Mouse (Mus musculus) gastrocnemius, adult 8-10 months (tissue): ENCODE results near the gene Rbm15b. TPM values are rescaled to one million over a fixed set of nuclear protein-coding genes. Genes with fewer than 3 reads are reported as not detected.

ENCODE experiments used
- DNase-seq, 2 experiments: peaks; one replicate each; pipeline ENCODE4 v3.0.0; 2022; ENCODE audit warnings: low spot score in 2 of 2
- total RNA-seq, 4 experiments: library from RNA; stranded (reverse); gene quantifications; 2 replicates each; pipeline ENCODE4 v1.2.4; 2022

Rbm15b gene
- total RNA-seq, 4 experiments from 2014 or later, result 3.3 to 6.3 (median 4.1) TPM

DNA sequence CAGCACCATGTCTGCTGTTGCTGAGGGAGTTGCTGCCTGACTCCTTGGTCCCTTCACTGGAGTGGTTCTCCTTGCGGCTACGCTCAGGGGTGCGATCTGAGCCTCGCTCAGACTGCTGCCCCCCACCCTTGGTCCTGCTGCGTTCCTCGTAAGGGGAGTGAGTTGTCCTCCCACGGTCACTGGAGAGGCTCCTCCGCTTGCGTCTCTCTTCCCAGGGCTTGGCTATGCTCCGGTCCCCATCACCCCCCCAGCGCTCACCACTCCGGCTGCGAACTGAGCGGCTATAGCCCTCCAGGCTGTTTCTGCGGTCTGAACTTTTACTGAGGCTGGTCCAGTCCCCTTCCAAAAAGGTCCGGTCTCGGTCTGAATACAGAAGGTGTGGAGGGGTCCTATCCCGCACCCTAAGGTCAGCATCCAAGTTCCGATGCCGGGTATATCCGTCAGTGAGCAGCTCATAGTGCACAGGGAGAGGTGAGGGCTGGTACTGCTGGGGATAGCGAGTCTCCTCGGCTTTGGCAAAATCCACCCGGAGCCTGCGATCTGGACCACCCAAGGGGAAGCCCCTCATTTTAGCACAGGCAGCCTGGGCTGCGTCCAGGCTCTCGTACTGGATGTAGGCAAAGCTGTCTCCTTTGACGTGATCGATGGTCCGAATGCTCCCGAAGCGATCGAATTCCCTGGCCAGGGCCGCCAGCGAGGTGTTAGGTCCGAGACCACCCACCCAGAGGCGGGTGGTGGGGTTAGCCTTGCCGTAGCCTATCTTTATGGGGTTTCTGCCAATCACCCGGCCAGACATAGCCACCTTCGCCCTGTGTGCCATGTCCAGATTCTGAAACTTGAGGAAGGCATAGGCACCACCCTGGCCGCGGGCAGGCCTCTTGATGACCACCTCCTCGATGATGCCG lies 2.0 kb downstream of the Rbm15b start:
- DNase-seq, result no peak

- no peak for DNase-seq
Observed at GRCm38 (mm10) chr9:106884306-106884705, 2.9 kb downstream of the Rbm15b start.

DNA sequence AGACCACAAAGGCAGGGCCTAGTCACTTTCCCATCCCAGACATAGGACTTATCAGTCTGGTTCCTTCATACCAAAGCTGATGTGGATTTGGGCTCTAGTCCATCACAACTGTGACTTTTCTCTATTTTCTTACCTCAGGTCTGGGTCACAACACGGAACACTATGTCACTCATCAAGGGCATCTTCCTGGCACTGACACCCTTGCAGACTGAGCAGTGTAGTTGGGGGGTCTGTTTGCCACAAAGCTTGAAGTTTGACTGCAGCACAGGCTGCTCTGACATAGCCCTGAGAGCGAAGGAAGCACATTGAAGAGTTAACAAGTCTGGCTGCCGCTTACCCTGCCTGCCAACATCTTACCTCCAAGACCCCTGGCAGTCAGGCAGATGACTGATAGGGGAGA lies 4.1 kb downstream of the Rbm15b start:
- DNase-seq, result no peak

DNA sequence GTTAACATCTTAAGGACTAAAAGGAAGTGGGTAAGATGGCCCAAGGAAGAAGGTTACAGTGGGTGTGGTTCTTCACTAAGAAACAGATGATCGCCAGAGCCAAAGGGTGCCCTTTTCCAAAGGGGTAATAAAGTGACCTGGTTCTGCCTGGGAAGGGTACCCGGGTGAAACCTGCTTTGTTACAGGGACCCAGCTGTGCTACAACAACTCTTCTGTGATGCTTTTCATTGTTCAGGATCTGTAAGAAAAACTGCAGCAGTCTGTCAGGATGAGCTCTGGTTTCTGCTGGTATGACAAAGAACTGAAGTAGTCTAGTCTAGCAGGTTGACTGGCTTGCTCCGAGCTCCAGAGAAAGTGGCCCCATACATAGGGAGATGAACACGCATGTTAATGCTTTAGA lies 5.1 kb downstream of the Rbm15b start:
- no peak for DNase-seq

GRCm38 (mm10) chr9:106881071-106881755 lies 6.0 kb downstream of the Rbm15b start:
- DNase-seq, result no peak

- no peak for DNase-seq
Observed at GRCm38 (mm10) chr9:106879471-106879870, 7.8 kb downstream of the Rbm15b start.

DNA sequence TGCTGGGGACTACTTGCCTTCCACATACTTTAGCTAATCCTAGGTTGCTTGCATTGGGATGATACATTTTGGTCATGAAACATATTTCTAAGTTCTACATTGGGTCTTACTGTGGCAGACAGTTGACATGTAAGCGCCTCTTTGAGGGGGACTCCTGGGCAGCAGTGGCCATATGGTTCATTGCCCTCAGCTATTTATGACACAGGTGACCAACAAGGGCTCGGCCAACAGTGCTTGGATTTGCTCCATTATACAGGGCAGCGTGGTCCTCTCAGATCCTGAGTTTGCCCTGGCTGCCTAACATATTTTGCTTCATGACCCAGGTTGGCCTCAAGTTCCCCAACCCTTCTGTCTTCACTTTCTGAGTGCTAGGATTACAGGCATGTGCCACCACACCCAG lies 10.6 kb downstream of the Rbm15b start:
- DNase-seq, result no peak

DNA sequence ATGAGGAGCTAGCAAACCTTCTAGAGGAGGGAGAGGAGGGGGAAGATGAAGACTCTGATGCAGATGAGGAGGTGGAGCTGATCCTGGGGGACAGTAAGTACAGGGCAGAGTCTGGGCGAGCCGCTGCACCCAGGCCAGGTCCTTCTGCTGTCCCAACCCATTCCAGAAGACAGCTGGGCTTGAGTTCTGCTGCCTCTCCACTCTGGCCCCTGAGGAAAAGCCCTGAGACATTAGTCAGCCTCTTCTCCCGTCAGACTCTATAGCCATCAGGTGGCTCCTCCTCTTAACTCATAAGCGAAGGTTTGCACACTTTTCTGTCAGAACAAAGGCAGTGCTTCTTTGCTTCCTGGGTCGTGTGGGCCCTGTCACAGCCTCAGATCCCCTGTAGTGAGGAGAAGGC lies 13.0 kb downstream of the Rbm15b start:
- no peak for DNase-seq

DNA sequence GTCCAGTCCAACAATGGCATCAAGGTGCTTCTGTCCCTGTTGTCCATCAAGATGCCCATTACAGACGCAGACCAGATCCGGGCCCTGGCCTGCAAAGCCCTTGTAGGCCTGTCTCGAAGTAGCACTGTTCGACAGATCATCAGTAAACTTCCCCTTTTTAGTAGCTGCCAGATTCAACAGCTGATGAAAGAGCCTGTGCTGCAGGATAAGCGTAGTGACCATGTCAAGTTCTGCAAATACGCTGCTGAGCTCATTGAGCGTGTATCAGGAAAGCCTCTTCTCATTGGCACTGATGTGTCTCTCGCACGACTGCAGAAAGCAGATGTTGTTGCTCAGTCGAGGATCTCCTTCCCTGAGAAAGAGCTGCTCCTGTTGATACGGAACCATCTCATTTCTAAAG lies 29.2 kb downstream of the Rbm15b start:
- no peak for DNase-seq

DNA sequence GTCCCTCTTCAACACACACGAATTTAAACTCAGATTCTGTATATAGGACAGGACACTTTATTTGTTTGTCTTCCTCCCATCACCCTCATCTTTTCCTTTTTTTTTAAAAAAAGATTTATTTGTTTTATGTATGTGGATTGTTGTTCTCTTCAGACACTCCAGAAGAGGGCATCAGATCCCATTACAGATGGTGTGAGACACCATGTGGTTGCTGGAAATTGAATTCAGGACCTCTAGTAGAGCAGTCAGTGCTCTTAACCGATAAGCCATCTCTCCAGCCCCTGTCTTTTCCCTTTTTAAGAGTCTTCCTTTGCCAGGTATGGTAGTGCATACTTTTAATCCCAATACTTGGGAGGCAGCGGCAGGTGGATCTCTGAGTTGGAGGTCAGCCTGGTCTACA lies 30.6 kb downstream of the Rbm15b start:
- no peak for DNase-seq

DNA sequence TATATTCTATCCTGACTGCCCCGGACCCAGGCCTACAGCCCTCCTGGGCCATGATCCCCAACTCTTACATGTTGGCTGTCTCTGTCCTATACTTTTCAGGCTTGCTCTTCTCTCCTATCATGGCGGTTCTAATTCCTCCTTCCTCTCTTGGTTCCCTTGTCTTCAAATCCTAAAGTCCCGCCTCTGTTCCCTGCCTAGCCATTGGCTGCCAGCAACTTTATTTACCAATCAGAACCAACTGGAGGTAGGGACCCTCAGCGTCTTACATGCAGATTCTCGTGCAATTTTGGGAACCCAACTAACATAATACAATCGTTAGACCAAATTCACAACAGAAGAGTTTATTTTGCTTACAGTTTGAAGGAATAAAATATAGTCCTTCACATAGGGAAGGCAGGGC lies 44.4 kb downstream of the Rbm15b start:
- DNase-seq, result no peak

DNA sequence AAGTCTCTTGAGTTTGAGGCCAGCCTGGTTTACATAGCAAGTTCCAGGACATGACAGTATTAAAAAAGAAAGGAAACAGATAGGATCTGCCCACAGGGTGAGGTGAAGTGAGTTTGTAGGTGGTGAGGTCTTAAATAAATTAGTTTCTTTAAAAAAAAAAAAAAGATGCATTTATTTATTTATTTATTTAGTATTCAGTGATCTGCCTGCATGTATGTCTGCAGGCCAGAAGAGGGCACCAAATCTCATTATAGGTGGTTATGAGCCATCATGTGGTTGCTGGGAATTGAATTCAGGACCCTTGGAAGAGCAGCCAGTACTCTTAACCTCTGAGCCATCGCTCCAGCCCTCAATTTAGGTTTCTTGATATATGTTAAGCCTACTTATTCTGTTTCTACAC lies 46.7 kb downstream of the Rbm15b start:
- no peak for DNase-seq

Other genes with a start within 250 kb of the Rbm15b start
- not detected for gene Grm2, start 231.3 kb downstream of the Rbm15b start, total RNA-seq
- gene Tex264, start 201.5 kb downstream of the Rbm15b start, total RNA-seq, result 10 to 100 TPM; 28.1 to 37.7 (median 33.5) TPM
- gene Rad54l2, start 98.2 kb downstream of the Rbm15b start, total RNA-seq, result 1 to 10 TPM; 6.2 to 7.8 (median 7.2) TPM
- gene Dcaf1, start 65.6 kb downstream of the Rbm15b start, total RNA-seq, result 10 to 100 TPM; 18.7 to 29.7 (median 24.3) TPM
- 10 to 100 TPM; 29.5 to 36.0 (median 34.7) TPM for gene Manf, start 4.6 kb upstream of the Rbm15b start, total RNA-seq